Mouse (Mus musculus): ENCODE results near the gene Ccdc174. TPM values are rescaled to one million over a fixed set of nuclear protein-coding genes. Genes with fewer than 3 reads are reported as not detected.

Gene Ccdc174
- 34.6 and 40.6 TPM in 2 replicates for polyA plus RNA-seq (2015; fragmentation: Nextera tagmentation; extraction: Ambion mirVana)

DNA sequence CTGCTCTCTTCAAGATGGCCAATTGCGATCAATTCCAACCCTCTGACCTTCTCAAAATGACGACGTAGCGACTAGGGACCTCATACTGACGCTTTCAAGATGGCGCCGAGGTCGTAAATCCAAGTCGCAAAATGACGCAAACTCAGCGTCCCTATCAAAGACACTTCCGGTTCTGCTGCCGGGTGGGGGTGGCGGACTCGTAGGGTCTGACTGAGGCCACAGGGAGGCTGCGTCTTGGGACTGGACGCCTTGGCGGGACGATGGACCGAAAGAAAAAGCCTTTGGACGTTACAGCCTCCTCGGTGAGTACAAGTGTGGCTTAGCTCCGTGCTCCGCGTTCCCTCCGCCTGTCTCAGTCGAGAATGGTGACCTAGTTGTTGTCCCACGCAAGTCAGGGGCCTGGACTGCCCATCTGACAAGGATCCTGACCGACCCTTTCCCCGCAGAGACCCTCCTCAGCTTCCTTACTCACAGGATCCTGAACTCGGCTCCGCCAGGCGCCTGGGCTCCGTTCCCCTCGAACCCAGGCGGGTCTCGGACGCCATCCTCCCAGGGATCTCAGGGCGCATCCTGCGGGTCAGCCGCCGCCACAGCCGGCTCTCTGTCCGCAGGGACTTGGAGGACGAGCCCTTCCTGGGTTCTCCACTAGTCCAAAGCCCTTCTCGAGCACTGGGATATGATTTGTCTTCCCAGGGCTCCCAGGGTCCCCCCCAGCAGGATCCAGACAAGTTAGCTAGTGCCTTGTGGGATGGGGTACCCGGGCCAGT lies at the start of gene Ccdc174:
Ccdc174 (plus strand) TSS at position 169 of the 767 bp plus-strand sequence.
- H3K4me3 ChIP-seq = peak within 1 kb of the TSS; percentile 81
- WGBS = under 1% methylated on average over 47 of the region's 47 CpGs
- peaks cover 21% of the 10 kb centered on the region for H3K4me1 ChIP-seq
- peak within 1 kb of the TSS; percentile 79 for H3K27ac ChIP-seq
- peaks cover 16% of the 10 kb centered on the region; the same call in 1 of the 2 replicates for H3K36me3 ChIP-seq (replicated peaks)
- peak within 1 kb of the TSS; percentile 84 for H3K9ac ChIP-seq
- no peaks in the 10 kb centered on the region for H3K27me3 ChIP-seq (replicated peaks)
- no peaks in the 10 kb centered on the region for H3K9me3 ChIP-seq
- ATAC-seq (replicated peaks) = peak; percentile 95
- peak within 1 kb of the TSS; percentile 74 for H3K4me2 ChIP-seq

DNA sequence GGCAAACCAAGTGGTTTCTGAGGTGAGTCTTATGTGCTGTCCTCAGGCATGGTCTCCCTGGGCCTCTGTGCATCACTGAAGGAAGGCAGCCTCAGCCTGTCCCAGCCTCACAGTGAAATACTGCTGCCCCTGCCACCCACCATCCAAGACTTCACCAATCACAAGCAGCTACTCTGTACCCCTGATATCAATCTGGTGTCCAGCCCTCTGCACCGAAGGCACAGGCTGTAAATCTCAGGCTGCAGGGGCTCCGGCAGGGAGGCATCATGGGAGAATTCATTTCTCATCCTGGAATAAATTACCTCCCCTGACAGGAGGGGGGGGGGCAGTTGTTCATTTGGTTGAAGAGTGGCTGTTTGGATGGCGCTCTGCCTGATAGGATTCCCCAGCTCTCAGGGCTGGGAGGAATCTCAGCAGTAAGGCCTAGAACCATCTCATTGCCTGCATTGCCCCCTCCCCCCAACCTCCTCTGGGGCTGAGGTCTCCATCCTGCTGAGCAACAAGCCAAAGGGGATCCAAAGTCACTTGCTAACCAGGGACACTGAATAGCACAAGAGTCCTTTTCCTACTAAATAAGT lies 44.9 kb upstream of the Ccdc174 start:
- H3K4me1 ChIP-seq = peaks cover 10% of the 10 kb centered on the region
- 50% methylated on average over 3 of the region's 3 CpGs for WGBS
- no peak overlapping the region for H3K27ac ChIP-seq
- ATAC-seq (replicated peaks) = no peak
- H3K4me3 ChIP-seq = no peak overlapping the region
- H3K36me3 ChIP-seq (replicated peaks) = no peaks in the 10 kb centered on the region
- no peaks in the 10 kb centered on the region for H3K9me3 ChIP-seq
- no peak overlapping the region for H3K9ac ChIP-seq
- no peak overlapping the region for H3K4me2 ChIP-seq
- no peaks in the 10 kb centered on the region for H3K27me3 ChIP-seq (replicated peaks)

DNA sequence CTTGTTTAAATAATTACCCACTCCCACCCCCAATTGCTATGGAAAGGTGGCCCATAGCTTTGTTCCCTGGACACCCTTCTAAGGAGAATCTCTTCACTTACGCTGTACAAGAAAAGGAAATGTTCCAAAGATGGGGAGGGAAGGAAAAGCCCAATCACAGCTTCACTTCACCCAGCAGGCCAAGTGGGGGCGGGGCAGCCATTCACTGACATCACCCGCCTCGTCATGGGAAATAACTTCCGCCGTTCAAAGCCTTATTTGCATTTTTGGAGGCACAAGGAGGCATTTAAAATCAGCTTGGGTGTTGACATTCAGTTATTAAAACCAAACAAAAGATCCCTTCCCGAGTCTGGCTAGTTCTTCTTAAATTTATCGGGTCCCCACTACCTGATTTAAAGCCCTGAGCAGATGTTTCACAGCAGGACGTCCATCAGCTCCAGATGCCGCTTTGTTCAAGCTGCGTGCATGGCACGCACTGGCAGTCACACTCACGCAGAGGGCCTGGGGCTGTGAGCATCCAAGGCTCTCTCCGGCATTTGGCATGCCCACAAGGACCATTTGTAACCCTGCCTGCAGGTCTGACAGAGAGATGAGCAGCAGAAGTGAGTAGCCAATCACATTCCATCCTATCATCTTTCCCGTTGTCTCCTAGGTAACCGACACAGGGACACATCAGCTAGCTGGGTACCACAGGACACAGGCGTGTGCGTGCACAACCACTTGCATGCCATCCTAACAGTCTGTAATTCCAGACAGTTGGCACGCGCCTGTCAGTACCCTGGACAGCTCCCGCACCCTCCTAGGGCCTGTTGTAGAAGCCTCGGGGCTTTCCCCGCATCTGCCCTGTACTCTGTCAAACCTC lies 38.6 kb upstream of the Ccdc174 start:
- H3K4me1 ChIP-seq = peaks cover 49% of the 10 kb centered on the region
- peak overlapping the region; percentile 59 for H3K9ac ChIP-seq
- peaks cover 10% of the 10 kb centered on the region; the same call in 1 of the 2 replicates for H3K27me3 ChIP-seq (replicated peaks)
- H3K36me3 ChIP-seq (replicated peaks) = no peaks in the 10 kb centered on the region
- peak; percentile 94 for ATAC-seq (replicated peaks)
- WGBS = 2% methylated on average over 23 of the region's 23 CpGs
- H3K4me2 ChIP-seq = peak overlapping the region; percentile 68
- H3K9me3 ChIP-seq = no peaks in the 10 kb centered on the region
- peak overlapping the region; percentile 98 for H3K27ac ChIP-seq
- peak overlapping the region; percentile 43 for H3K4me3 ChIP-seq

- Histone ChIP-seq H3K36me3 (replicated peaks) (no peaks in the 10 kb centered on the region), H3K4me2 (peak overlapping the region; percentile 84), H3K4me1 (peaks cover 47% of the 10 kb centered on the region), H3K27me3 (replicated peaks) (peaks cover 18% of the 10 kb centered on the region; the same call in 1 of the 2 replicates), H3K4me3 (peak overlapping the region; percentile 65), H3K9ac (peak overlapping the region; percentile 69), H3K9me3 (no peaks in the 10 kb centered on the region), H3K27ac (peak overlapping the region; percentile 57)
- WGBS = 3% methylated on average over 46 of the region's 46 CpGs
- ATAC-seq (replicated peaks) = no peak; the same call in 1 of the 2 replicates
Measured at GRCm38 (mm10) chr6:91842897-91843627, 34.8 kb upstream of the Ccdc174 start.

DNA sequence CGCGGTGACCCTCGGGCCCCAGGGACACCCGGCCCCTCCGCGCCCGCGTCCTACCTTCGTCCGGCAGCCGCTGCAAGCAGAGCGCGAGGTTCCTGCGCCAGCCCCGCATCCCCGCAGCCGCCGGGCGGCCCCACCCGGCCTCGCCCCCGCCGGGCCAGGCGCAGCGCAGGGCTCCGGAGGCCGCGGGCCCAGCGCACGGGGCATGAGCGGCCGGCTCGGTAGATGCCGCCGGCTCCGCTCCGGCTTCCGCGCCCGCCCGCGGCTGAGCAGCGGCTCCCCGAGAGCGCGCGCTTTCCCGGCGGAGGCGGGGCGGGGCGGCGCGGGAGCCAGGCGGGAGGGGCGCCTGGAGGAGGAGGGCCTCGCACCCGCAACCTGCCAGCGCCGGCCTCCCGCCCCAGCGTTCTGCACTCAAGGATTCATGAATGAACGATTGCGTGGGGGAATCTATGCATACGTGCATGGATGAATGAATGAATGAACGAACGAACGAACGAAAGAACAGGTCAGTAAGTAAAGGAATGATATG lies 34.2 kb upstream of the Ccdc174 start:
- H3K36me3 ChIP-seq (replicated peaks) = no peaks in the 10 kb centered on the region
- H3K9me3 ChIP-seq = no peaks in the 10 kb centered on the region
- peak overlapping the region; percentile 57 for H3K27ac ChIP-seq
- 3% methylated on average over 64 of the region's 69 CpGs for WGBS
- H3K4me1 ChIP-seq = peaks cover 42% of the 10 kb centered on the region
- H3K27me3 ChIP-seq (replicated peaks) = peaks cover 18% of the 10 kb centered on the region; the same call in 1 of the 2 replicates
- peak overlapping the region; percentile 84 for H3K4me2 ChIP-seq
- H3K4me3 ChIP-seq = peak overlapping the region; percentile 65
- peak; percentile 18; the same call in 1 of the 2 replicates for ATAC-seq (replicated peaks)
- peak overlapping the region; percentile 69 for H3K9ac ChIP-seq

- Histone ChIP-seq H3K36me3 (replicated peaks) (no peaks in the 10 kb centered on the region), H3K4me1 (no peaks in the 10 kb centered on the region), H3K4me3 (no peak overlapping the region), H3K9me3 (no peaks in the 10 kb centered on the region), H3K4me2 (no peak overlapping the region), H3K9ac (no peak overlapping the region), H3K27ac (no peak overlapping the region), H3K27me3 (replicated peaks) (no peaks in the 10 kb centered on the region)
- ATAC-seq (replicated peaks) = peak; percentile 72; the same call in 1 of the 2 replicates
- 8% methylated on average over 2 of the region's 2 CpGs for WGBS
Measured at GRCm38 (mm10) chr6:91852550-91852949, 25.3 kb upstream of the Ccdc174 start.

DNA sequence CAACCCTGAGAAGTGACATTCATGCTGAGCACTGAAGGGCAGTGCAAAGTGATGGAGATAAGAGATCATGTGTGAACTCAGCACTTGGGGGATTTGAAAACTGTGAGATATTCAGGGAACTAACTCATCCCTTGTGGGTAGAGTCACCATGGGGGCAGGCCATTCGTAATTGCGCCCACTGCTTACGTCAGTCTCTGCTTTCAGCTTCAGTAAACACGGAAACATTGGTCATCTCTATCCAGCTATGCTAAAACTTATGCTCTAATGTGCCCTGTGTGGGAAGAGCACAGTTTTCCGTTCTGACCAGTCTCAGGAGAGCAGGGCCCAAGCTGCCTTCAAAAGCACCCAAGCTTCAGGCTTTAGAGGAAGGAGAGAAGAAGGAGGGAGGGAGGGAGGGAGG lies 19.5 kb upstream of the Ccdc174 start:
- Histone ChIP-seq H3K9me3 (no peaks in the 10 kb centered on the region), H3K36me3 (replicated peaks) (no peaks in the 10 kb centered on the region), H3K4me3 (no peak overlapping the region), H3K4me2 (no peak overlapping the region), H3K4me1 (no peaks in the 10 kb centered on the region), H3K27me3 (replicated peaks) (no peaks in the 10 kb centered on the region), H3K27ac (no peak overlapping the region), H3K9ac (no peak overlapping the region)
- WGBS = 80% methylated on average over 5 of the region's 5 CpGs
- no peak for ATAC-seq (replicated peaks)

- H3K9ac ChIP-seq = no peak overlapping the region
- H3K9me3 ChIP-seq = no peaks in the 10 kb centered on the region
- no peak overlapping the region for H3K4me2 ChIP-seq
- H3K27me3 ChIP-seq (replicated peaks) = no peaks in the 10 kb centered on the region
- H3K36me3 ChIP-seq (replicated peaks) = no peaks in the 10 kb centered on the region
- no peak overlapping the region for H3K4me3 ChIP-seq
- no peaks in the 10 kb centered on the region for H3K4me1 ChIP-seq
- no peak overlapping the region for H3K27ac ChIP-seq
- ATAC-seq (replicated peaks) = no peak
Measured at GRCm38 (mm10) chr6:91862848-91863247, 15.0 kb upstream of the Ccdc174 start.

DNA sequence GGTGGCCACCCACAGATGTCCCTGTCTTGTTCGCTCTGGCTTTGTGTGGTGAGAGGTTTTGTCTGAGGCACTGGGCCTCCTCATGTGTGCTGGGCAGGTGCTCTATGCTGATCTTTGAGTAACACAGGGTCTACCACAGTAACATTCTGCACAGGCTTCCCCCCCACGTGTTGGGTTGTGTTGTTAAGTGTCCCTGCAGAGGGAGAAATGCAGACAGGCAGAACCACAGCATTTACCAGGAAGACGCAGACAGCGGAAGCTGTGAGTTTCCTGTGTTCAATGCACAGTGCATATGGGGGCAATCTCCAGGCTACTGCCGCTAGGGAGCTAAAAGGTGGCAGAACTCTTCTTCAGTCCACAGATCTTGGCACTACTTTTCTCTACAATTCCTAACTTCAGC lies 13.3 kb upstream of the Ccdc174 start:
- Histone ChIP-seq H3K27me3 (replicated peaks) (no peaks in the 10 kb centered on the region), H3K27ac (no peak overlapping the region), H3K9me3 (no peaks in the 10 kb centered on the region), H3K4me3 (no peak overlapping the region), H3K9ac (no peak overlapping the region), H3K4me2 (no peak overlapping the region), H3K36me3 (replicated peaks) (no peaks in the 10 kb centered on the region), H3K4me1 (no peaks in the 10 kb centered on the region)
- ATAC-seq (replicated peaks) = no peak
- WGBS = 71% methylated on average over 5 of the region's 5 CpGs

GRCm38 (mm10) chr6:91865601-91866000 lies 12.3 kb upstream of the Ccdc174 start:
- Histone ChIP-seq H3K4me2 (no peak overlapping the region), H3K4me1 (no peaks in the 10 kb centered on the region), H3K9ac (no peak overlapping the region), H3K36me3 (replicated peaks) (no peaks in the 10 kb centered on the region), H3K27ac (no peak overlapping the region), H3K4me3 (no peak overlapping the region), H3K27me3 (replicated peaks) (no peaks in the 10 kb centered on the region), H3K9me3 (no peaks in the 10 kb centered on the region)
- 86% methylated on average over 11 of the region's 11 CpGs for WGBS
- ATAC-seq (replicated peaks) = no peak

DNA sequence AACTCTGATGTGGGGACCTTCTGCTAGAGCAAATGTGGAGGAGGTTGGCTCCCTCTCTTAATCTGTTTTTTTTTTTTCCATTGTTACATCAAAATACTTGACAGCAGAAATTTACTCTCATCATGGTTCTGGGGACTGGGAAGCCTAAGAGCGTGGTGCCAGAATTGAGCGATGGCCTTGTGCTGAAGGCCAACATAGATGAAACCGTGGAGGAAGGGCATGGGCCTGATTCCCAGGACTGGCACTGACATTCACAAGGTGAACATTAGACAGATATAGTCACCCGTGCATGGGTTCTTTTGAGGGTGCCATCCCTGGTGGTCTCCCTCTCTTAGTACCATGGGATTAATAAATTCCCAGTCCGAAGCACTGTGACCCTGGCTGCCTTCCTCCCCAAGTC lies 9.8 kb upstream of the Ccdc174 start:
- ATAC-seq (replicated peaks) = no peak
- H3K27me3 ChIP-seq (replicated peaks) = no peaks in the 10 kb centered on the region
- no peaks in the 10 kb centered on the region for H3K36me3 ChIP-seq (replicated peaks)
- H3K4me3 ChIP-seq = no peak overlapping the region
- no peaks in the 10 kb centered on the region for H3K9me3 ChIP-seq
- no peak overlapping the region for H3K9ac ChIP-seq
- H3K27ac ChIP-seq = no peak overlapping the region
- WGBS = 91% methylated on average over 5 of the region's 5 CpGs
- H3K4me2 ChIP-seq = no peak overlapping the region
- H3K4me1 ChIP-seq = no peaks in the 10 kb centered on the region
